Mouse (Mus musculus) heart, embryonic 15.5 days (tissue): ENCODE data around the gene Dbndd1. TPM values are rescaled to one million over a fixed set of nuclear protein-coding genes. Genes with fewer than 3 reads are reported as not detected.
"Not testable (repeated sequence)": the region's sequence is repeated elsewhere in the genome, so short reads cannot be mapped to it uniquely, and the experiment has no call there.

ENCODE experiments used
- ATAC-seq: fragments of 200-750 bp; cut with Nextera tagmentation; replicated peaks from 2 replicates; pipeline ENCODE4 v1.8.0; 2017; ENCODE audit warnings: low read depth, moderate TSS enrichment; ENCODE audit not compliant: insufficient number of reproducible peaks, insufficient read depth, low FRiP score
- H3K27ac ChIP-seq: fragments of 300-500 bp; sonication (generic); 2 replicates; pipeline ENCODE4 v1.5.1; 2015; ENCODE audit warnings: mild to moderate bottlenecking, inconsistent platforms
- H3K27me3 ChIP-seq: fragments of 300-500 bp; sonication (generic); 2 replicates; pipeline ENCODE4 v1.6.1; 2015; ENCODE audit warnings: inconsistent platforms
- H3K36me3 ChIP-seq: fragments of 300-500 bp; sonication (generic); 2 replicates; pipeline ENCODE4 v1.6.1; 2015; ENCODE audit warnings: mild to moderate bottlenecking, inconsistent platforms
- H3K4me1 ChIP-seq: fragments of 300-500 bp; sonication (generic); replicated peaks from 2 replicates; pipeline ENCODE4 v1.6.1; 2015; ENCODE audit warnings: inconsistent platforms
- H3K4me2 ChIP-seq: fragments of 300-500 bp; sonication (generic); 2 replicates; pipeline ENCODE4 v1.6.1; 2015; ENCODE audit warnings: inconsistent platforms, mild to moderate bottlenecking, moderate library complexity
- H3K4me3 ChIP-seq: fragments of 300-500 bp; sonication (generic); 2 replicates; pipeline ENCODE4 v1.5.1; 2015; ENCODE audit warnings: mild to moderate bottlenecking, inconsistent platforms
- H3K9ac ChIP-seq: fragments of 300-500 bp; sonication (generic); 2 replicates; pipeline ENCODE4 v1.6.1; 2015; ENCODE audit warnings: mild to moderate bottlenecking, inconsistent platforms
- H3K9me3 ChIP-seq: fragments of 300-500 bp; sonication (generic); replicated peaks from 2 replicates; pipeline ENCODE4 v1.6.1; 2016; ENCODE audit warnings: inconsistent platforms
- WGBS: fragments of 180-500 bp; shearing (Covaris S2); methylation state at CpG from one replicate; pipeline ENCODE4 v1.1.7; 2015; ENCODE audit warnings: mixed read lengths; 5-methylcytosine and 5-hydroxymethylcytosine counted together
- polyA plus RNA-seq: library from polyadenylated mRNA; unstranded; fragments of >200 nt; fragmentation: Nextera tagmentation; extraction: Ambion mirVana; gene quantifications from 2 replicates; pipeline ENCODE4 v1.2.1, GENCODE M21; 2015

Gene Dbndd1
- polyA plus RNA-seq = 0.73 and 1.4 TPM in 2 replicates

DNA sequence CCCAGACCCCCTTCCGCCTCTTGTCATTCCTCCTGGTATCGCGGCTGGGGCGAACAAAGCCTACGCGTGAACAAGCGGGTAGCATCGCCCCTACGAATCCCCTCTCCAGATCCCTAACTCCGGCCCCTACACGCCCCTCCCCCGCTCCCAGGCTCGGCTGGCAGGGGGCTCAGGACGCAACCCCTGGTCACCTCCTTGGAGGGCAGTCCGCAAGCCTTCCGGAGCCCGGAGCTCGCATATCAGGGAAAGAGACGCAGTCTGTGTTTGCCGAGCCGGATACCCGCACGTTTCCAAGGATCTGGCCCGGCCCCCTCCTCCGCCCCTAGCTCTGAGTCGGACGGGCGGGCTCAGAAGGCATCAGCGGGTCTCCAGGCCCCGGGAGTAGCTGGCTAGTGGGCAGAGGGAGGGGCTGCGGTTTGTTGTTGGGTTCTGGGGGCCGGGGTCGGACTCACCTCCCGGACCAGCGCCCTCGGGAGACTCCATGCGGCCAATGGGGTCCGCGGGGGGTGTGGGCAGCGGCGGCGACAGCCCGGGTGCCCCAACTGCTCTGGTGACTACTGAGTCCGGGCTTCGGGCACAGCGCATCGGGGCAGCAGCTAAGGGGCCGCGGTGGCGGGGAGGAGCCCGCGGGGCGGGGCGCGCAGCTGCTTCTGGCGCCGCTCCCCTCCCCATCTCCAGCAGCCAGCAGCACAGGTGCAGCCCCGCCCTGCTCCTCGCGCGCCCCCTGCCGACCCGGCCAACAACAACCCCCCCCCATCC is at the start of gene Dbndd1:
TSS of gene Dbndd1 (minus strand) at position 683 of the 759 bp plus-strand sequence.
- under 1% methylated on average over 57 of the region's 63 CpGs for WGBS
- no peaks in the 10 kb centered on the region for H3K36me3 ChIP-seq
- no peak within 1 kb of the TSS for H3K27ac ChIP-seq
- H3K4me3 ChIP-seq = peak within 1 kb of the TSS; percentile 67
- peak within 1 kb of the TSS; percentile 53 for H3K9ac ChIP-seq
- peaks cover 32% of the 10 kb centered on the region for H3K4me1 ChIP-seq
- ATAC-seq = 0 out of 2 replicates have a peak, but pooled peaks have one; percentile 23
- no peaks in the 10 kb centered on the region for H3K9me3 ChIP-seq
- peaks cover 51% of the 10 kb centered on the region for H3K27me3 ChIP-seq
- H3K4me2 ChIP-seq = peak within 1 kb of the TSS; percentile 99

- H3K4me2 ChIP-seq, ATAC-seq, H3K27ac ChIP-seq, H3K4me3 ChIP-seq, H3K9me3 ChIP-seq, H3K36me3 ChIP-seq, H3K4me1 ChIP-seq, H3K9ac ChIP-seq, H3K27me3 ChIP-seq: not testable (repeated sequence)
- no CpG with 5 or more reads among the region's 45 CpGs for WGBS
Observed at GRCm38 (mm10) chr8:123564221-123564620, 49.0 kb upstream of the Dbndd1 start.

DNA sequence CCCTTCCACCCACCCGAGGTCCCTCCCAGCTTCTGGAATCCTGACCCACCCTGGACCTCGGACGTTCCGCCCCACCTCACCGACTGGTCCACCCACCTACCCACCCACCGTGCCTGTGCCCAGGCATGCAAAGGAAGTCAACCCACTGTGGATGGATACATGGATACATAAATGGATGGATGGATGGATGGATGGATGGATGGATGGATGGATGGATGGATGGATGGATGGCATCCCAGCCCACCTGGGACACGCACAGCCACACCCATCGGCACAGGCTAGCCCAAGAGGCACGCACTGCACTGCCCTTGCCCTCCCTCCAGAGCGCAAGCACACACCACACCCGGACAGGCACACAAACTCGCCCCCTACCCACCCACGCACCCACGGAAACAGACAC is 22.4 kb upstream of the Dbndd1 start:
- peaks cover 34% of the 10 kb centered on the region for H3K36me3 ChIP-seq
- not testable (repeated sequence) for ATAC-seq, H3K4me2 ChIP-seq, H3K4me1 ChIP-seq, H3K27ac ChIP-seq, H3K9me3 ChIP-seq, H3K4me3 ChIP-seq, H3K9ac ChIP-seq
- peaks cover 10% of the 10 kb centered on the region for H3K27me3 ChIP-seq
- 60% methylated on average over 6 of the region's 14 CpGs for WGBS

DNA sequence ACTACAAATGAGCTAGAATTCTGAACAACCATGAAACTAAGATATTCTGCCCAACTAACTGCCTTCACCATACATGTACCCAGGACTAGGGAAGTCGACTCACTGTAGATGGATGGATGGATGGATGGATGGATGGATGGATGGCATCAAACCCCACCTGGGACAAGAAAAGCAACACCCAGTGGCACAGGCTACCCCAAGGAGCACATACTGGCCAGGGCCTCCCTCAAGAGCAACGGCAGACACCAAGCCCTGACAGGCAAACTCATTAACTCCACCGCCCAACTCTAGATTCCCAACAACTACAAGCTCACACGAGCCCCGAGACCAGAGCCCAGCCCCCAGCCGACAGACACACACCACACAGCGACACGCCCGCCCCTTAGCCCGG is 21.7 kb upstream of the Dbndd1 start:
- ATAC-seq = no peak
- no peak overlapping the region for H3K27ac ChIP-seq
- H3K9ac ChIP-seq = no peak overlapping the region
- no peak overlapping the region for H3K4me3 ChIP-seq
- H3K9me3 ChIP-seq = no peaks in the 10 kb centered on the region
- H3K4me1 ChIP-seq = no peaks in the 10 kb centered on the region
- 39% methylated on average over 10 of the region's 10 CpGs for WGBS
- peaks cover 10% of the 10 kb centered on the region for H3K27me3 ChIP-seq
- no peak overlapping the region for H3K4me2 ChIP-seq
- peaks cover 38% of the 10 kb centered on the region for H3K36me3 ChIP-seq

- Histone ChIP-seq H3K4me2 (no peak overlapping the region), H3K27me3 (peaks cover 10% of the 10 kb centered on the region), H3K9me3 (no peaks in the 10 kb centered on the region), H3K4me3 (no peak overlapping the region), H3K9ac (no peak overlapping the region), H3K27ac (no peak overlapping the region), H3K36me3 (peaks cover 40% of the 10 kb centered on the region), H3K4me1 (no peaks in the 10 kb centered on the region)
- 88% methylated on average over 9 of the region's 9 CpGs for WGBS
- ATAC-seq = no peak
Observed at GRCm38 (mm10) chr8:123536242-123536989, 21.2 kb upstream of the Dbndd1 start.

DNA sequence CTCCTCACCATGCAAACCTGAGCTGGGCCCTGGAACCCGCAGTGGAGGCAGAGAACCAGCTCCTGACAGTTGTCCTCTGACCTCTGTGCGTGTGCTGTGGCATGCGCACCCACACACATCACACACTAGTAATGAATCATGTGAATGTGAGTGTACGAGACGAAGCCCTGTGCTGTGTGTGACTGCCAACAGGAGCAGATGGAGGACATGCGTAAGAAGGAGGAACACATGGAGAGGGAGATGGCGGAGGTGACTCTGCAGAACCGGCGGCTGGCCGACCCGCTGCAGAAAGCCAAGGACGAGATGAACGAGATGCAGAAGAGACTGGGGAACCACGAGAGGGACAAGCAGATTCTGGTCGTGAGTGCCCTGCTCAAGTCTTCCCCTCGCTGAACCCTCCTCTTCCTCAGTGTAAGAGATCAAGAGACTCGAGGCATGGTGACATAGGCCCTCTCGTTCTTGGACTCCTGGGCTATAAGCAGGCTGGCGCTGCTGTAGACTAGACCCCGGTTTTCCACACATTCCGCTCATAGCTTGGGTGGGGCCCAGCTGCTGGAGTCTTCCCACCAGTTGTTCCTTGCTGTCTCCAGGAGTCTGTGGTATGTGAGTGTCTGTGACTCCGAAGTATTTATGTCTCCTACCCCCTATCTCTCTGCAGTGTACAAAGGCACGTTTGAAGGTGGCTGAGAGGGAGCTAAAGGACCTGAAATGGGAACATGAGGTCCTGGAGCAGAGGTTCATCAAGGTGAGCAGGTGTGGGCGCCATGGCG is 12.6 kb upstream of the Dbndd1 start:
- Histone ChIP-seq H3K9me3 (no peaks in the 10 kb centered on the region), H3K4me2 (no peak overlapping the region), H3K27ac (no peak overlapping the region), H3K36me3 (peaks cover 82% of the 10 kb centered on the region), H3K27me3 (no peaks in the 10 kb centered on the region), H3K4me3 (no peak overlapping the region), H3K4me1 (no peaks in the 10 kb centered on the region), H3K9ac (no peak overlapping the region)
- 79% methylated on average over 25 of the region's 25 CpGs for WGBS
- ATAC-seq = no peak

- H3K9ac ChIP-seq, H3K4me3 ChIP-seq, H3K27ac ChIP-seq, ATAC-seq, H3K9me3 ChIP-seq, H3K4me2 ChIP-seq: not testable (repeated sequence)
- H3K4me1 ChIP-seq = peaks cover 19% of the 10 kb centered on the region
- WGBS = 97% methylated on average over 1 of the region's 1 CpGs
- H3K27me3 ChIP-seq = peaks cover 26% of the 10 kb centered on the region
- peaks cover 37% of the 10 kb centered on the region for H3K36me3 ChIP-seq
Observed at GRCm38 (mm10) chr8:123520048-123520447, 4.8 kb upstream of the Dbndd1 start.

DNA sequence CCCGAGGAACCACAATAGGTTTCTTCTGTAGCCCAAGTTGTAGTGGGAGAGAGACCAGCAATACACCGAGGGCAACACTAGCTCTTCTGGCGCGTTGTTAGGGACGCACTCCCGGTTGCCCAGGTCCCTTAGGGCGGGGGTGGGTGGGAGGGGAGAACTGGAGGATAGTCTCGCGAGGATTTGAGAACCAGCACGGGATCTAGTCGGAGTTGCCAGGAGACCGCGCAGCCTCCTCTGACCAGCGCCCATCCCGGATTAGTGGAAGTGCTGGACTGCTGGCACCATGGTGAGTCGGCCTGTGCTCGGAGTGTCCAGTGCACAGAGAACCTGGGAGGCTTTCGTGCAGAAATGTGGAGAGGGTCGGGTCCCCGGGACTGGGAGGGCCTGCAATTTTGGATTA is 3.4 kb upstream of the Dbndd1 start, which contains the start of gene Gas8:
TSS of gene Gas8 (plus strand) at position 168 of the 400 bp plus-strand sequence.
- Histone ChIP-seq H3K9ac (peak within 1 kb of the TSS; percentile 64), H3K27ac (no peak within 1 kb of the TSS), H3K4me2 (peak within 1 kb of the TSS; percentile 86), H3K4me3 (peak within 1 kb of the TSS; percentile 88), H3K27me3 (peaks cover 39% of the 10 kb centered on the region), H3K36me3 (peaks cover 23% of the 10 kb centered on the region), H3K4me1 (peaks cover 32% of the 10 kb centered on the region), H3K9me3 (no peaks in the 10 kb centered on the region)
- peak; percentile 95 for ATAC-seq
- WGBS = under 1% methylated on average over 20 of the region's 20 CpGs

DNA sequence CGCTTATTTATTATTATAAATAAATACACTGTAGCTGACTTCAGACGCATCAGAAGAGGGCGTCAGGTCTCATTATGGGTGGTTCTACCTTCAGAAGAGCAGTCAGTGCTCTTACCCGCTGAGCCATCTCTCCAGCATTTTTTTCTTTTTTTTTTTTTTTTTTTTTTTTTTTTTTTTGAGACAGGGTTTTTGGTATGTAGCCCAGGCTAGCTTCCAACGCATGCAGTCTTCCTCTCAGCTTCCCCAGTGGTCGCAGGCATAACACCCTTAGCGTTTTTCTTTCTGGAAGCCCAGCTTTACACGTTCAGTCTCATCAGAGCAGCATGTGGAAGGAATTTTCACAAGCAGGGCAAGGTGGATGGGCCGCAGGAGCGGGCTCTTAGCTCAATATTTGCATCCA is 2.9 kb upstream of the Dbndd1 start:
- 37% methylated on average over 10 of the region's 10 CpGs for WGBS
- ATAC-seq = no peak
- Histone ChIP-seq H3K36me3 (peaks cover 18% of the 10 kb centered on the region), H3K9ac (no peak overlapping the region), H3K27ac (no peak overlapping the region), H3K4me2 (peak overlapping the region; percentile 86), H3K4me3 (peak overlapping the region; percentile 88), H3K27me3 (peaks cover 44% of the 10 kb centered on the region), H3K9me3 (no peaks in the 10 kb centered on the region), H3K4me1 (peaks cover 32% of the 10 kb centered on the region)

DNA sequence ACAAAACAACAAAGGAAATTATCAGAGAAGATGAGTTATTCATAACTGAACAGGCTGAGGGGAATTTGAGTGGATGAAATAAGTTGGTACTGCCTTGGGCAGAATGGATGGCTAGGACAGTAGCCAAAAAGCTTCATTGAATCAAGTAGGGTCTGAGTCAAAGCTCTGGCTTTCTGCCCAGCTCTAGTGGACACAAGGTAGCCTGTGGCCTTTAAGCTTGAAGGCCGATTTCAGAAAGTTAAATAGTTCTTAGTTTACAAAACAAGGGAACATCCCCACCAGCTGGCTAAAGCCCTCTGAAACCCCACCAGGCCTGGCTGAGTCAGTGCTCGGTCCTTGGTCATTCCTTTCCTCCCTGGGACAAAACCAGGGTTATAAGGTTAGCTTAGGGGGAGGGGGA is 1.3 kb upstream of the Dbndd1 start:
- 49% methylated on average over 2 of the region's 2 CpGs for WGBS
- Histone ChIP-seq H3K27ac (no peak overlapping the region), H3K27me3 (peaks cover 51% of the 10 kb centered on the region), H3K4me1 (peaks cover 32% of the 10 kb centered on the region), H3K4me3 (no peak overlapping the region), H3K9ac (no peak overlapping the region), H3K36me3 (0 out of 2 replicates have a peak, but pooled peaks cover 5% of the 10 kb centered on the region), H3K4me2 (no peak overlapping the region), H3K9me3 (no peaks in the 10 kb centered on the region)
- no peak for ATAC-seq

DNA sequence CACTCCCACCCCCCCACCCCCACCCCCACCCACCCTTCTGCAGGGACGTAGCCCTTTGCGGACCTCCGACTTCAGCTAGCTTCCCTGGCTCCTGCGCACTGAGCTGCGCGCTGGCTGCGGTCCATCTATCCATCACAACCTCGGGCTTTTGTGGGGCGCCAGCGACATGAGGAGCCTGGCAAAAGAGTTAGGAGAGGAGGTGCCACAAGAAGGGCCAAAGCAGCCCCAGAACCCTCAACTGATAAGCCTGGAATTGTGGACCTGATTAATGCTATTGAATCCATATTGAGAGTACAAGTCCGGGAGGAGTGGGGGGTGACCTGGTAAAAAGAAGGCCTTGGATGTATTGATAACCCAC is 256 bp upstream of the Dbndd1 start:
- no peaks in the 10 kb centered on the region for H3K9me3 ChIP-seq
- H3K4me3 ChIP-seq = peak overlapping the region; percentile 67
- H3K4me2 ChIP-seq = peak overlapping the region; percentile 99
- no peak for ATAC-seq
- no peak overlapping the region for H3K9ac ChIP-seq
- 0 out of 2 replicates have a peak, but pooled peaks cover under 1% of the 10 kb centered on the region for H3K36me3 ChIP-seq
- H3K27me3 ChIP-seq = peaks cover 51% of the 10 kb centered on the region
- H3K4me1 ChIP-seq = peaks cover 32% of the 10 kb centered on the region
- H3K27ac ChIP-seq = no peak overlapping the region
- WGBS = 2% methylated on average over 11 of the region's 11 CpGs
